Mouse (Mus musculus) brain, embryonic 18.5 days (tissue): Measurements from ENCODE around the gene H2afj.
"Not testable (repeated sequence)": the region's sequence is repeated elsewhere in the genome, so short reads cannot be mapped to it uniquely, and the experiment has no call there.

Experiments used
- DNase-seq: peaks from one replicate; pipeline ENCODE4 v3.0.0-alpha.2; 2012; ENCODE audit warnings: low read depth, low spot score

Gene H2afj

GRCm38 (mm10) chr6:136808014-136808417, at the start of gene H2afj:
TSS of gene H2afj (plus strand) at chr6:136808244.
- DNase-seq: peak; percentile 87

GRCm38 (mm10) chr6:136763912-136764311, 44.1 kb upstream of the H2afj start:
- DNase-seq: no peak

DNA sequence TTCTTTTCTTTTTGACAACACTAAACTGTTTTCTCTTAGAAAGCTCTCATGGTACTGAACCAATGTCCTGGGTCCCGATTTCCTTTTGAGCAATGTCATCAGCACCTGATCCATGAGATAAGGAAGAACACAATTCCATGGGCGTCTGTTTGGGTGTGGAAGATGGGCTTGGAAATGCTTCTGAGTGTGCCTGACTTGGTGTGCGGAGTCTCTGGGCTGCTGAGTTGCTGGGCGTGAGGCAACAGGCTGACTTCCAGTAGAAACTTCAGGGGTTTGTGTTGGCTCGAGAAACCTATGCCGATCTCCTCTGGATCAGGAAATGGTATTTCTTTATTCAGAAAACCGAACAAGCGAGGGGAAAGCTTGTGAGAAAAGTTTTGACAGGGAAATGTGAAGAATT, 38.9 kb upstream of the H2afj start:
- DNase-seq: no peak

- DNase-seq: no peak
These were observed 38.2 kb upstream of the H2afj start for GRCm38 (mm10) chr6:136769859-136770258.

DNA sequence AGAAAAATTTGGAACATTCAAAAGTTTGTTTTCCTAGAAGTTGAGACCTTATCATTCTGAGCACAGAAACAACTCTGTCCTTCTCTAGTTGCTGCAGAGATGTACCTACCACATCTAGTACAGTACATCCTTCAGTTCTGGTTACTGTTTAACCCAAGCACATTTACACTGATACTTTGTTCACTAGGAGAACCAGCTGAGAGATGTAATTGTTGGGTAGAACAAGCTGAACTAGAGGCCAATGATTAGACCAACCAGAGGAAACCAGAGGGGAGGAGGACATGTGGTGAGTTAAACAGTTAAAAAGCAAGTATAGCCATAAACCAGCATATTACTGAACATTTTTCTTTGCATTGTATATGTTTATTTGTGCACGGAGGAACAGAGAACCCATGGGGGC, 31.7 kb upstream of the H2afj start:
- DNase-seq: no peak

DNA sequence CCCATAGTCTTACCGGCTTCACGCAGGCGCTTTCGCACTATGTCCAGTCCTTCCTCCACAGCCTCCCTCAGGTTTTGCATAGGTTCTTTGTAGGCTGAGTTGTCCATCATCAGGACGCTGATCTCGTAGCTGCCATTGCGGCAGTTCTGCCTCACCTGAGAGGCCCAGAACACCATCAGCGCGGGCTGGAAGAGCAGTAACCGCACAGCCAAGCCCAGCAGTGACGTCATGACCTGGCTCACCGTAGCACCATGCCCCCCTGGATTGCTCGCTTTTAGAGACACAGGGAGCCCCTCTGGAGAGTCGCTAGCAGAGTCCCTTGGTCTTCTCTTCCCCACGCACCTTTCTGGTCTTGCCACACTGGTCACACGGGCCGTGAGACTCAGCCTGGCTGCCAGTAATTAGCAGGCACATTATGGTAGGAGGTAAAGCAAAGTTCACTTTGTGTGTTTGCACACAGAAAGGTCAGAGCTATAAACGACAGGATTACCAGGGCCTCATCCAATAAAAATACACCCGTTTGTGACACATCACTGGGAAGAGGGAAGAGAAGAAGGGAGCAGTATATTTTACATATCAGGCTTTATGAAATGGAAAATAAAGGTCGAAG, 26.6 kb upstream of the H2afj start, which contains the start of gene Gucy2c:
Gene Gucy2c, minus strand, starts transcription at position 389 of the 610 bp plus-strand sequence.
- no peak for DNase-seq

DNA sequence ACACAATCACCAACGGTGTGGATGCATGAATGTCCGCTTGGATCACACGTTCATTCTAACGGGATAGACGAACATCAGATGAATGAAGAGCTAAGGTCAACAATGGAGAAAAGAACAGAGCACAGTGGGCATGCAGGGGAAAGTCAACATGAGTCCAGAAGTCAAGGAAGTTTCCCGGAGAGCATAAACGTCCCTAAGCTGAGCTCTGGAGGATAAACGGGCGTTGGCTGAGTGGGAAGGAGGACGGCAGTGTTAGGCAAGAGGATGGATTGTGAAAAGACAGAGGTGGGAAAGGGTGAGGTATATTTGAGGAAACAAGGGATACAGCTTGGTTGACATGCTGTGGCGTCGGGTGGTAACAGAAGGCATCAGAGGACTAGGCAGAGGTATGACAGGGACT, 25.9 kb upstream of the H2afj start:
- DNase-seq: no peak

DNA sequence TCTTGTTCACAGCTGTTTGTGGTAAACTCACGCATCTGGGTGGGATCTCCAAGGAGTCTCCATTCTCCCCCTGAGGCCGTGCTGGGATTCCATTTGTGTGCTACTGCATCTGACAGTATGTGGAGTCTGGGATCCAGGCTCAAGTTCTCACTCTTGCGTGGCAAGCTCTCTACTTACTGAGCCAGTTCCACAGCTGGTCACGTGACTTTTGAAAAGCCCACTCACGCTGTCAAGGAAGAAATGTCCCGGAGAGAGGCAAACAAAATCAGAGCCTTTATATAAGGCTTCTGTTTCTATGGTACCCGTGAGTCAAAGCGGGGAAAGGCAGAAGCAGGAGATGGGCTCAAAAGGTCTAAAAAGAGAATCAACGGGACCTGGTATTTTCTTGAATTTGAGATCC, 25.3 kb upstream of the H2afj start:
- DNase-seq: no peak

GRCm38 (mm10) chr6:136789391-136789971, 18.6 kb upstream of the H2afj start:
- DNase-seq: no peak

DNA sequence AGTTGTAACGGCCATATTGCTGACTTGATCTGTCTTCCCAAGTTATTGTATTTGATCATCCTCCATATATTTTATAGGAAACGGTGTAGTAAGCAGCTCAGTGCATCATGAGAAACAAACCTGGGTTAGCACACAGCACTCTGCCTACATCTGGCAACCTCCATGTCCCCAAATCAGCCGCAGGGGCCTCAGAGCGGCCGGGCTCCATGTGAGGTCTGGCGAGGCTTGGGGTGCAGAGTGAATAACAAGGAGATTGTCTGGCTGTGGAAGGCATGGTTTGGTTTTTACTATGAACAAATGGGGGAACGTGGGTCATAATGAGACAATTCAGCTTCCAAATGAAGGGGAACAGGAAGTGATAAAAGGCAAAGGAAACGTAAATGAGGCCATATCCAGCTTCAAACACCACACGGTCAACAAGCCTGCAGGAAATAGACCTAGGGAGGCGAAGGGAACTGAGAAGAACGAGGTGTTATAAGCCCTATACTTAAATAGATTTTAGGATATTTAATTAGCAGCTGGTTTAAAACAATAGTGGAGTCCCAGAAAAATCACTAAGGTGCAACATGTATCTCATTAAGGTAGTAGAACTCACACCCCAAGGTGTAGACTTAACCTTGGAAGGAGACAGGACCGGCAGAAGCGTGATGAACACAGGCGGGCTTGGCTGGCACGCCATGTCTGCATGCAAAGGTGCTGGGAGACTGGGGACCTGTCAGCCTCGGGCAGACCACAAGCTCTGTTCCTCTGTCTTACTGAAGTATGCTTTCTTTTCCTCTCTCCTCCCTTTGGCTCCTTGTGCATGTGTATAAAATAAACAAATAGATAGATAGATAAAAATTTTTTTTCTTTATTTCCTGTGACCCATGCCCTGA, 14.9 kb upstream of the H2afj start:
- DNase-seq: no peak

- DNase-seq: no peak
These were observed 14.1 kb upstream of the H2afj start for GRCm38 (mm10) chr6:136793831-136794525.

- DNase-seq: no peak
These were observed 12.9 kb upstream of the H2afj start for GRCm38 (mm10) chr6:136795110-136795509.

DNA sequence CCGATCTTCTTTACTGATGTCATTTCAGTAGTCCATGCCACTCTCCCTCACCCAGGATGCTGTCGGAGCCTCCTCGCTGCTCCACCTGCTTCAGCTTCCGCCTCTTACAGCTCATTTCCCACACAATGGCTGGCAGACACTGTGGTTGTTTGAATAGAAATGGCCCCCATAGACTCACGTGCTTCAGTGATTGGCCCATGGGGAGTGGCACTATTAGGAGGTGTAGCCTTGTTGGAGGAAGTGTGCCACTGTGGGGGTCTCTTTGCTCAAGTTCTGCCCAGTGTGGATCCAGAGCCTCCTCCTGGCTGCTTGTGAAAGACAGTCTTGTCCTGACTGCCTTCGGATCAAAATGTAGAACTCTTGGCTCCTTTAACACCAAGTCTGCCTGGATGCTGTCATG, 12.2 kb upstream of the H2afj start:
- DNase-seq: no peak

DNA sequence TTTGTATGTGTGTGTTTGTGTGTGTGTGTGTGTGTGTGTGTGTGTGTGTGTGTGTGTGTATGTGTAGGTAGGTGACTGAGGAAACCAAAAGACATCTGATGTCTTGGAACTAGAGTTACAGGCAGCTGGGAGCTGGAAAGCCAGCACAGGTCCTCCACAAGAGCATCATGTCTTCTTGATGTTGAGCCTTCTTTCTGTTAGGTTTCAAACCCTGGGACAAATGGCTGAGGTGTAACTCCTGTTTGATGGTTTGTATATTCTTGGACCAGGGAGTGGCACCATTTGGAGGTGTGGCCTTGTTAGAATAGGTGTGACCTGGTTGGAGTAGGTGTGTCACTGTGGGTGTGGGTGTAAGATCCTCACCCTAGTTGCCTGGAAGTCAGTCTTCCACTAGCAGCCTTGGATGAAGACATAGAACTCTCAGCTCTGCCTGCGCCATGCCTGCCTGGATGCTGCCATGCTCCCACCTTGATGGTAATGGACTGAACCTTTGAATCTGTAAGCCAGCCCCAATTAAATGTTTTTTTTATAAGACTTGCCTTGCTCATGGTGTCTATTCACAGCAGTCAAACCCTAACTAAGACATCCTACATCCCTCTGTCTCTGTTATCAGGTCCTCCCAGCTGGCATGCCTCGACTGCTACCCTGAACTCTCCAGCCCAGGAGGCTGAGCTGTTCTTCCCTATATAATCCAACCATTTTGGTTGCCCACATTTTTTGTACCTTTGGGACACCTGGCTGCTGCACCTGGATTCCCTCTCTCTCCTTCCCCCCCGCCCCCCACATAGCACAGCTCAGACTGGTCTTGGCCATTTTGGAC, 10.0 kb upstream of the H2afj start:
- not testable (repeated sequence) for DNase-seq

DNA sequence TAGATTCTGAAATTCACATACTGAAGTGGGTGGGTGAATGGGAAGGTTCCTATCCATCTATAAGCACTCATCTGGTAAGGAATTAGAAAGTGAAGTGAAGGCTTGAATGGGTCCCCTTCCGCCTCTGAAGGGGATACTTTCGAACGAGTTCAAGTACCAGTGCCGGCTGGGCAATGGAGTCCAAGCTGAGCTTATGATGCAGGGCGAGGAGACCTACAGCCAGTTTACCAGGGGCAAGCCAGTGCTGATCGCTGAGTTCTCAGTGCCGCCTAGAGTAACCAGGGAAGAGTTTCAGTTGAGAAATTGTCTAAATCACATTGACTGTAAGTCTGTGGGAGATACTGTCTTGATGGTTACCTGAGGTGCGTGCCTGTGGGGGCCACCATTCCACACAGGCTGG, 7.3 kb upstream of the H2afj start:
- DNase-seq: no peak

DNA sequence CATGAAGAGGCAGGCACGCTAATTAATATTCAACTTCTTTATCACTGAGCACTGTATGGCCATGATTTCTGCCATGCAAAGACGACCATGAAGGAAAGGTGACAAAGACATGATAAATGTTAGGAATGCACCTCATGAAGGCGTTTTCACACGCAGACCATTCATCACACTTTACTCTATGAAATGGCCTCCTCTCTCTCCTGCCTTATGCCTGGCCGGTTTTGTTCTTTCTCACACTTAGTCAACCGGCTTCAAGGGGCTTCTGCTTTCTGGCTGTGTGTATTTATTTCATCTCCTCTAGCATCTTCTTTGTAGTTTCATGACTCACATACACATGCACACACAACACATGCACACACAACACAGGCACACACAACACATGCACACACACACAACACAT, 6.8 kb upstream of the H2afj start:
- no peak for DNase-seq

GRCm38 (mm10) chr6:136803093-136803738, 4.8 kb upstream of the H2afj start:
- no peak for DNase-seq

GRCm38 (mm10) chr6:136803739-136804633, 4.1 kb upstream of the H2afj start, which contains the start of gene Hist4h4:
TSS of gene Hist4h4 (minus strand) at chr6:136804415.
- DNase-seq: peak; percentile 88

DNA sequence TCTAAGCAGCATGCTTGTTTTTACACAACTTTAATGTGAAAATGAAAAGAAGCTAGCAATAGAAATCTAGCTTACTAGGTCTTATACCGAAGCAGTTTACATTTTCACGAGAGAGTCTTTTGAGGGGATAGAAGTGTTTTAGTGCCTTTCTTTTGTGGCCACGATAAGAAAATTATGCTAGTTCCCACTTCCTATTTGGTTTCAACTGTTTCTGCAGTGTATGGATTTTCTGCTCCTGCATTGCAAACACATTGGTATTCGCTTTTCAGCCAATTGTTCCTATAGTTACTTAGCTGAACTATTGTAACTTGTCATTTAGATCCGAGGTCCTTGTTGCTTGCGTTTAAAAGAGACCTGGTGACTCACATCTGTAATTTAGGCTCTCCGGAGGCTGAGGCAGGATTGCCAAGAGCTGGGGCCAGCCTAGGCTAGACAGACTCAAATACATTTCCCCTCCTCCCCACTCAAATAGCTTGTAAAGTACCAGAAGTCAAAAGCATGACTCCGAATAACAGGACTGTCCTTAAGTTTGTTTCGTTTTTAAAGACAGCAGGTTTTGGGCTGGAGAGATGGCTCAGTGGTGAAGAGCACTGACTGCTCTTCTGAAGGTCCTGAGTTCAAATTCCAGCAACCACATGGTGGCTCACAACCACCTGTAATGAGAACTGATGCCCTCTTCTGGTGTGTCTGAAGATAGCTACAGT, 3.2 kb upstream of the H2afj start:
- no peak for DNase-seq
